Mouse (Mus musculus) heart, embryonic 12.5 days (tissue): ENCODE data around the gene H2afj. TPM values are rescaled to one million over a fixed set of nuclear protein-coding genes. Genes with fewer than 3 reads are reported as not detected.

Experiments
- ATAC-seq: fragments of 200-750 bp; cut with Nextera tagmentation; 2 replicates; pipeline ENCODE4 v1.8.0; 2017; ENCODE audit warnings: moderate TSS enrichment, moderate library complexity; ENCODE audit not compliant: insufficient number of reproducible peaks, low FRiP score
- H3K27ac ChIP-seq: fragments of 300-500 bp; sonication (generic); 2 replicates; pipeline ENCODE4 v1.5.1; 2016; ENCODE audit warnings: mild to moderate bottlenecking, moderate library complexity; ENCODE audit not compliant: poor library complexity, severe bottlenecking
- H3K27me3 ChIP-seq: fragments of 300-500 bp; sonication (generic); replicated peaks from 2 replicates; pipeline ENCODE4 v1.6.1; 2016; ENCODE audit warnings: mild to moderate bottlenecking, moderate library complexity
- H3K36me3 ChIP-seq: fragments of 300-500 bp; sonication (generic); 2 replicates; pipeline ENCODE4 v1.6.1; 2016; ENCODE audit warnings: mild to moderate bottlenecking, moderate library complexity
- H3K4me1 ChIP-seq: fragments of 300-500 bp; sonication (generic); replicated peaks from 2 replicates; pipeline ENCODE4 v1.6.1; 2016; ENCODE audit warnings: mild to moderate bottlenecking
- H3K4me2 ChIP-seq: fragments of 300-500 bp; sonication (generic); 2 replicates; pipeline ENCODE4 v1.6.1; 2016; ENCODE audit warnings: mild to moderate bottlenecking, moderate library complexity
- H3K4me3 ChIP-seq: fragments of 300-500 bp; sonication (generic); 2 replicates; pipeline ENCODE4 v1.5.1; 2016; ENCODE audit warnings: mild to moderate bottlenecking
- H3K9ac ChIP-seq: fragments of 300-500 bp; sonication (generic); 2 replicates; pipeline ENCODE4 v1.6.1; 2016; ENCODE audit warnings: mild to moderate bottlenecking, moderate library complexity
- H3K9me3 ChIP-seq: fragments of 300-500 bp; sonication (generic); replicated peaks from 2 replicates; pipeline ENCODE4 v1.6.1; 2016; ENCODE audit warnings: mild to moderate bottlenecking, moderate library complexity
- WGBS: fragments of 180-500 bp; shearing (Covaris S2); methylation state at CpG from one replicate; pipeline ENCODE4 v1.1.7; 2016; 5-methylcytosine and 5-hydroxymethylcytosine counted together
- polyA plus RNA-seq: library from polyadenylated mRNA; unstranded; fragments of >200 nt; fragmentation: Nextera tagmentation; extraction: Ambion mirVana; gene quantifications from 2 replicates; pipeline ENCODE4 v1.2.1, GENCODE M21; 2016

Gene H2afj
- polyA plus RNA-seq, 1 experiment from 2014 or later, result 86.2 TPM

DNA sequence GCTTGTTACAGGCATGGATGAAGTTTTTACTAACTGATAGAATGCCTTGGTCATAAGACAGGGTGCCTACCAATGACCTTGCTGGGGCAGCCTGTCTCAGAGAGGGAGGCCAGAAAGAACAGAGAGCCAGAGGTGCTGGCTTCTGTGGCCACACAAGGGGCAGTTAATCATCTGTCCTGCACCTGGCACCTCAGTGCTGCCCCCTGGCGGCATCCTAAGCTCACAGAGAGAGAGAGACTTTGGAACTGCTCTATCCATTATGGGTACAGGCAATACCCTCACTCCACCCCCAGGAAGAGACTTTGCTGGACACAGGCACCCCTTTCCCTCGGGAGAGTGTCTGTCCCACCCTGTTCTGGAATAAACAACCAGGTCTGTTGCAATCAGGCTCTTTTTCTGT is 39.7 kb downstream of the H2afj start:
- WGBS, result 20% methylated on average over 2 of the region's 2 CpGs
- H3K4me3 ChIP-seq, result no peak overlapping the region
- no peak overlapping the region for H3K9ac ChIP-seq
- ATAC-seq, result 0 out of 2 replicates have a peak, but pooled peaks have one; percentile 24
- H3K9me3 ChIP-seq, result no peaks in the 10 kb centered on the region
- H3K36me3 ChIP-seq, result peaks cover 26% of the 10 kb centered on the region
- H3K27me3 ChIP-seq, result no peaks in the 10 kb centered on the region
- peaks cover 19% of the 10 kb centered on the region for H3K4me1 ChIP-seq
- H3K27ac ChIP-seq, result no peak overlapping the region
- H3K4me2 ChIP-seq, result no peak overlapping the region

DNA sequence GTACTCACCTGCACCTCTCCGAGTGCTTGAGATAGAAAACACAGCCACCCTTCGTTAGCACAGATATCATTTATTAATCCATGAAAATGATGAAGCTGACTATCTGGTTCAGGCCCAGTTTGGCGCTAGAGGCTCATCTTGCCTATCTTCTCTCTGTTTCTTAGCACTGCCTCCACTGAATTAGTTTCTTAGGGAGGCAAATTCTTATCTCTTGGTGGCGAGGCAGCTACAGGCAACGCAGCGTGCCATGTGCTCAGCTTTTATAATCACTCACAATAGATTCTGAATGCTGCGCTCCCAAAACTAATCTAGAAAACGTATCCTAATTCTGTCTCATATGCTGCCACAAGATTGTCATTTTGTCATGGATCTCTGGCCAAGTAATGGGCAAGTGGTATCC is 40.4 kb downstream of the H2afj start:
- ATAC-seq, result no peak
- no peaks in the 10 kb centered on the region for H3K9me3 ChIP-seq
- 80% methylated on average over 8 of the region's 8 CpGs for WGBS

DNA sequence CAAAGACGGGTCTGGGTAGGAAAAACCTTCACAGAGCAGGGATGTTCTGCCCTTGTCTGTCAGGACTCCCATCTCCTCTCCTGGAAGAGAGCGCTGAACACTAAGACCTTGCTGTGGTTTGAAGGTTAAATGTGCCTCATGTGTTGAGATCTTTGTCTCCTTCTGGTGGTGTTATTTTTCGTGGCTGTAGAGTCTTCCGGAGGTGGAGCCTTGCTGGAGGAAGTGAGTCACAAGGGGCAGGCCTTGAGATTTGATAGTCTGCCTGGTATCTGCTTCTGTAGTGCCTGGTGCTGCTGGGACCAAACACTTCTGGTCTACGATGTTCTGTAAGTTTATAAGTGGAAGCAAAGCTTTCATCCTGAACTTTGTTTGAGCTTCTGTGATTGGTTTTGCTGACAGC is 40.9 kb downstream of the H2afj start:
- no peaks in the 10 kb centered on the region for H3K9me3 ChIP-seq
- H3K4me1 ChIP-seq, result peaks cover 22% of the 10 kb centered on the region
- 82% methylated on average over 5 of the region's 5 CpGs for WGBS
- H3K27me3 ChIP-seq, result no peaks in the 10 kb centered on the region
- no peak for ATAC-seq
- H3K27ac ChIP-seq, result no peak overlapping the region
- H3K4me2 ChIP-seq, result no peak overlapping the region
- H3K9ac ChIP-seq, result no peak overlapping the region
- no peak overlapping the region for H3K4me3 ChIP-seq
- H3K36me3 ChIP-seq, result peaks cover 26% of the 10 kb centered on the region

More for the DNA sequence above, 40.4 kb downstream of the H2afj start:
- Histone ChIP-seq H3K4me3 (no peak overlapping the region), H3K9ac (no peak overlapping the region), H3K36me3 (peaks cover 26% of the 10 kb centered on the region), H3K4me1 (peaks cover 22% of the 10 kb centered on the region), H3K27ac (no peak overlapping the region), H3K27me3 (no peaks in the 10 kb centered on the region), H3K4me2 (no peak overlapping the region)

DNA sequence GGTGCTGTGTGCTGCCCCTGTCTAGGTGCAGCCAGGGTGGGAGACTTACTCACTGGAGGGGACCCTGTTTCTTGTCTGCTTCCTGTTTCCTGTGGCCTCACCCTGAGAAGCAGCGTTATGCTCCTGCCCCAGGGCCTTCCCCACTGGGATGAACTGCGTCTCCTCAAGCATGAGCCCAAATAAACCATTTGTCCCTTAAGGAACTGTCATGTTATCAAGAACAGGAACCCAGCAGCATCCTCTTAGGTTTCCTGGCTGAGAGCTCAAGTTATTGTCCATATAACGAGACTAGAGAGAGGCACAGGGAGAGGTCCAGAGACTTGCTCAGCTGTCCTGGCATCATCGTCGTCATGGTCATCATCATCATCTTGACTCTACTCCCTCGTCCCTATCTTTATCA is 42.2 kb downstream of the H2afj start:
- 48% methylated on average over 6 of the region's 6 CpGs for WGBS
- Histone ChIP-seq H3K9ac (no peak overlapping the region), H3K4me1 (peaks cover 32% of the 10 kb centered on the region), H3K27ac (no peak overlapping the region), H3K9me3 (no peaks in the 10 kb centered on the region), H3K36me3 (peaks cover 30% of the 10 kb centered on the region), H3K27me3 (no peaks in the 10 kb centered on the region), H3K4me3 (no peak overlapping the region), H3K4me2 (no peak overlapping the region)
- 0 out of 2 replicates have a peak, but pooled peaks have one; percentile 9 for ATAC-seq

DNA sequence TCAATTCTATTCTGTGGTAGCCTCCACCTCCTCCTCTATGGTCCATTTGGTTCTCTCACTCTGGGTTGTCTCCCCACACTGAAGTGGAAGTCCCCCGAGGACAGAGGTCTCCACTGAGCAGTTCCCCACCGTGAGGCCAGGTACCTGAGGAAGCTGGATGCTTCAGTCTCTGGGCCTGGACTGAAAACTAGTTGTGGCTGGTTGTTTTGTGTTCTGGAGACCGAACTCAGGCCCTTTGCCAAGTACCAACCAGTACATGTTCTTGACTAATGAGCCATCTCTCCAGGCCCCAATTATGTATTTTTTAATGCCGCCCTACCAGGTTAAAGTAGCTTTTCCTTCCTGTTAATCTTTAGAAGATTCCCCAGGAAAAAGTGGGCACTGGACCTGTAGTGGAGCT is 44.3 kb downstream of the H2afj start:
- Histone ChIP-seq H3K9me3 (no peaks in the 10 kb centered on the region), H3K4me3 (no peak overlapping the region), H3K27ac (peak overlapping the region; percentile 52; the same call in 1 of the 2 replicates), H3K36me3 (peaks cover 25% of the 10 kb centered on the region), H3K4me2 (no peak overlapping the region), H3K9ac (no peak overlapping the region), H3K27me3 (no peaks in the 10 kb centered on the region), H3K4me1 (peaks cover 49% of the 10 kb centered on the region)
- WGBS, result 85% methylated on average over 4 of the region's 4 CpGs
- no peak for ATAC-seq

DNA sequence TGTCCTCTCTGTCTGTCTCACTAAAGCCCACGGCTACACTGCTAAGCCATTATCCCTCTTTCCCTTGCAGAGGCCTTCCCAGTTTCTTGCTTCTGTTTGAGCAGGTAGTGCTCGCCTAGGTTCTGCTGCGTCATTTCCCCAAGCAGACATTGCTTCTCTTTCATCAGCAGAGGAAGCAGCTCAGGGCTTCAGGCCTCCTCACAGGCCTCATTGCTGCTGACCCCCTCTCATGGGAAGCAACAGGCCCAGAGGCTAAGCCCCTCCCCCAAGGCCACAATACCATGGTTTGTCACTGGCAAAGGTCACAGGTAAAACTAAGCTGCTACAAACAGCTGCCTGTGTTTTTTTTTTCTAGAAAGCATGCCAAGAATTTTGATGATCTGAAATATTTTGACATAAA is 44.7 kb downstream of the H2afj start:
- H3K27ac ChIP-seq, result peak overlapping the region; percentile 52
- ATAC-seq, result no peak
- peaks cover 25% of the 10 kb centered on the region for H3K36me3 ChIP-seq
- no peaks in the 10 kb centered on the region for H3K27me3 ChIP-seq
- H3K4me3 ChIP-seq, result no peak overlapping the region
- 66% methylated on average over 3 of the region's 3 CpGs for WGBS
- H3K4me2 ChIP-seq, result no peak overlapping the region
- H3K9ac ChIP-seq, result no peak overlapping the region
- H3K4me1 ChIP-seq, result peaks cover 53% of the 10 kb centered on the region
- no peaks in the 10 kb centered on the region for H3K9me3 ChIP-seq

DNA sequence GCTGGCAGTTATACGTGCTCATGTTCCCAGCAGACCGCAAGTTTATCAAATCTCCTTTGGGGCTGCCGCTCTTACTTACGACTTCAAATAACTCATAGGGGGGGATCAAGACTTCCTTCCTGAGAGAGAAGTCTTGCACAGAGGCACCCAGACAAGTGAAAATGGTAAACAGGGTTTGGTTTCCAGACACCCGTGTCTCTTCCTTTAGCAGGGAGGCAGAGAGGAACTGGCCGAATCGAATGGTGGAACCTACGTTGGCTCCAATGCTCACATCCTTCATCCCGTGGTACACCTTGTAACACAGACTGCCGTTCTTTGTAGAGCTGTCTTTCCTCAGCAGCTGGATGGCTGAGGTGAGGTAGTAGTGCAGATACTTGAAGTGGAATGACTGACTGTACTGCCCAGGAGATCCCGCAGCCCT is 46.3 kb downstream of the H2afj start:
- no peak for ATAC-seq
- Histone ChIP-seq H3K4me1 (peaks cover 67% of the 10 kb centered on the region), H3K9ac (no peak overlapping the region), H3K4me2 (peak overlapping the region; percentile 67), H3K9me3 (no peaks in the 10 kb centered on the region), H3K27ac (no peak overlapping the region), H3K36me3 (peaks cover 10% of the 10 kb centered on the region), H3K27me3 (no peaks in the 10 kb centered on the region), H3K4me3 (peak overlapping the region; percentile 4; the same call in 1 of the 2 replicates)
- WGBS, result 75% methylated on average over 11 of the region's 11 CpGs

DNA sequence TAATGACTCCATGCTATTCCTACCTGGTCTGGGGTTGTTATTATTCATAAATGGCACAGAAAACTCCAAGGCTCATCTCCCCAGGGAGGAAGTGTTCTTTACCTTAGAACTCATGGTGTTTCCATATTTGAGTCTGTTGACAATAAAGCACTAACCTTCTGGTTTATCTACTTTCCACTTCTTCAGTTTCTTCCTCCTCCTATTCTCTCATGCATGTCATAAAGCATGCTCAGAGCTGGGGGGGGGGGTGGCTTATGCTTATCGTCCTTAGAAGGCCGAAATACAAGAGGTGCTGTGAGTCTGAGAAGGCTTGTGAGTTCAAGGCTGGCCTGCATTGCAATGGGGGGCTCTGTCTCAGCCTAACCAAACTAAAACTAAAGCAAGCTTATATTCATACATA is 47.1 kb downstream of the H2afj start:
- peaks cover 10% of the 10 kb centered on the region for H3K36me3 ChIP-seq
- H3K9ac ChIP-seq, result peak overlapping the region; percentile 64; the same call in 1 of the 2 replicates
- peak overlapping the region; percentile 67 for H3K4me2 ChIP-seq
- no peaks in the 10 kb centered on the region for H3K27me3 ChIP-seq
- peaks cover 68% of the 10 kb centered on the region for H3K4me1 ChIP-seq
- no peaks in the 10 kb centered on the region for H3K9me3 ChIP-seq
- H3K4me3 ChIP-seq, result peak overlapping the region; percentile 46
- WGBS, result 47% methylated on average over 2 of the region's 2 CpGs
- ATAC-seq, result no peak
- H3K27ac ChIP-seq, result peak overlapping the region; percentile 90

DNA sequence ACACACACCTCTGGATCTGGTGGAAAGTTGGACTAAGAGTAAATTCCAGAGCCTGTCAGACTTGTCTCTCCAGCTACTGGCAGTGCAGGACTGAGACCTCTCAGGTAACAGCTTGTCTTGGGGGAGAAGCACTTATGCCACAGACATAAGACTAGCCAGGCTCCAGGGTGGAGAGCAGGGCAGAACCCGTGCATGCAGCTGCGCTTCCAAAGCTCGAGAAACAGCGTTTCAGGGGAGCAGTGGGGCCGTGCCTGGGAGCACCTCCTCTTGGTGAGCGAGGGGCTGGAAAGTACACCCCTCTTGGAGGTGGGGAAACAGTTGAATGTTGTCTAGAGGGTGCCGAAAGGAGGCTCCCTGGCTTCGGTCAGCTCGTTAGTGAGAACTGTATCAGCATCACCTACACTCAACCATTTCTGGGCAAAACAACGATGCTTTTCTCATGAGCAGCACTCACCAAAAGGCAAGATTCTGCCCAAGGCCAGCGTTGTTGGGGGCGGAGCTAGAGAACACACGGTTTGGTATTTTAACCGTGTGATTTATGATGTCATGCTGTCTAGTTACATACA is 48.1 kb downstream of the H2afj start:
- H3K36me3 ChIP-seq, result peaks cover 10% of the 10 kb centered on the region
- H3K9me3 ChIP-seq, result no peaks in the 10 kb centered on the region
- H3K4me1 ChIP-seq, result peaks cover 71% of the 10 kb centered on the region
- H3K4me3 ChIP-seq, result peak overlapping the region; percentile 46
- peak overlapping the region; percentile 64 for H3K9ac ChIP-seq
- WGBS, result 19% methylated on average over 14 of the region's 14 CpGs
- no peaks in the 10 kb centered on the region for H3K27me3 ChIP-seq
- H3K27ac ChIP-seq, result peak overlapping the region; percentile 90
- H3K4me2 ChIP-seq, result peak overlapping the region; percentile 67
- ATAC-seq, result peak; percentile 56

DNA sequence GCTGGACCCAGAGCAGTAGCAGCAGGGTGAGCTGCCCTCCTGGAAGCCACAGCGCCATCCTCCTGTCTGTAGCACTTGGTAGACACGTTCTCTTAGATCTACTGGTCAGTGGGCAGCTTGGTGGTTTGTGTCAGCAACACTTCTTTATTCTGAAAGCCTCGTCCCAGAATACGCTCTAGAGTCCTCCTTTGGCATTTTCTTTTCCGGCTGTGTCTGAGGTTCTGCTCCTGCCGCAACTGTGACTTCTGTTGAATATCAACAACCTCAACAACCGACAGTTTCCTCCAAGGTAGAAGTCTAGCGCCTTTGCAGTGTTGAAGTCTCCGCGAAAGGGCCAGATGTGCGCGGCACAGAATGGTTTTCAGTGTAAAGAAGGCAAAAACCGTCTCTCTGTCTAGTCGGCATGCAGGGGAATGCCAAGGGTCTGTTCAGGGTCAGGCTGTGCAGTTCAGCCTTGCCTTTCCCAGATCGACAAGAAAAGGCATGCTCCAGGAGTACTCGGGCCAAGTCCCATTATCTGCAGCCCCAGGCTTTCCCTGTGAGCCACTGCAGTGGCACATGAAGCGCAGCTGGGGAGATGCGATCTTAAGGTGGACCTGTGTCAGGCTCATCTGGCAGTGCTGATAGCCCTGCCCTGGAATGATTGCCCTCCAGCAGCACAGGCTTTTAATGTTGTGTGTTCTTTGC is 49.3 kb downstream of the H2afj start, which contains the start of gene Art4:
Gene Art4 (minus strand): TSS at position 548 of the 687 bp plus-strand sequence.
- H3K4me1 ChIP-seq, result peaks cover 75% of the 10 kb centered on the region
- peak within 1 kb of the TSS; percentile 67 for H3K9ac ChIP-seq
- peak; percentile 91 for ATAC-seq

DNA sequence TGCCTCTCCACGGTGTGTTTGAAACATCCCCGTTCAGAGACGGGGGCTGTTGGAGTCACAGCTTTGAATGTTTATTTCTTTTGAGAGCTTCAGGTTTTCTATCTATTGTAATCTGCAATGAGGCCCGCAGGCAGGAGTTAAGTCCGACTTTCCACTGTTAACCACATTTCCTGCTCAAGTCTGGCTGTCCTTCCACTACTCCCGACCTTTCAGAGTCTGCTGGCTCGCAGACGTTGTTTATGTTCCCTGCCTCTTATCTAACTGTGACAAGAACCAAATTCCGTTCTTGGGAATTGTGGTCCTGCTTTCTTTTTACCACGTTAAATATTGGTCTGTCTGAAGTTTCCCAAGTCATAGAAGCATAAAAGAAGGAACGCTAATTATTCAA is 49.8 kb downstream of the H2afj start:
- Histone ChIP-seq H3K4me1 (peaks cover 70% of the 10 kb centered on the region), H3K4me3 (peak overlapping the region; percentile 49), H3K9ac (peak overlapping the region; percentile 67), H3K27ac (peak overlapping the region; percentile 98), H3K36me3 (0 out of 2 replicates have a peak, but pooled peaks cover 3% of the 10 kb centered on the region), H3K9me3 (no peaks in the 10 kb centered on the region), H3K4me2 (peak overlapping the region; percentile 66), H3K27me3 (no peaks in the 10 kb centered on the region)
- whole genome bisulfite sequencing, result 4% methylated on average over 11 of the region's 11 CpGs
- ATAC-seq, result peak; percentile 77

More for the DNA sequence above, 49.3 kb downstream of the H2afj start, which contains the start of gene Art4:
- 8% methylated on average over 18 of the region's 18 CpGs for WGBS
- peak within 1 kb of the TSS; percentile 49 for H3K4me3 ChIP-seq
- peak within 1 kb of the TSS; percentile 98 for H3K27ac ChIP-seq
- H3K9me3 ChIP-seq, result no peaks in the 10 kb centered on the region
- peak within 1 kb of the TSS; percentile 66 for H3K4me2 ChIP-seq
- 0 out of 2 replicates have a peak, but pooled peaks cover 3% of the 10 kb centered on the region for H3K36me3 ChIP-seq
- H3K27me3 ChIP-seq, result no peaks in the 10 kb centered on the region
